Mouse (Mus musculus) testis, adult 2 months (tissue): ENCODE data around the gene Gabpb2. TPM values are rescaled to one million over a fixed set of nuclear protein-coding genes. Genes with fewer than 3 reads are reported as not detected.

Experiments
- H3K27ac ChIP-seq: fragments of 200-500 bp; 2 replicates; pipeline ENCODE4 v1.5.1; 2012; ENCODE audit warnings: low read depth, low read length; ENCODE audit not compliant: control insufficient read depth, insufficient read depth
- H3K27me3 ChIP-seq: fragments of 200-500 bp; 2 replicates; pipeline ENCODE4 v1.6.1; 2012; ENCODE audit warnings: mild to moderate bottlenecking, low read length, moderate library complexity; ENCODE audit not compliant: control insufficient read depth, insufficient read depth
- H3K36me3 ChIP-seq: fragments of 200-500 bp; 2 replicates; pipeline ENCODE4 v1.6.1; 2012; ENCODE audit warnings: mild to moderate bottlenecking, low read length; ENCODE audit not compliant: control insufficient read depth, insufficient read depth
- H3K4me1 ChIP-seq: fragments of 200-500 bp; 2 replicates; pipeline ENCODE4 v1.6.1; 2012; ENCODE audit warnings: low read length; ENCODE audit not compliant: control insufficient read depth, insufficient read depth
- H3K4me3 ChIP-seq: fragments of 200-500 bp; 2 replicates; pipeline ENCODE4 v1.5.1; 2012; ENCODE audit warnings: low read depth, mild to moderate bottlenecking, low read length, moderate library complexity, mixed read lengths; ENCODE audit not compliant: control insufficient read depth
- CTCF ChIP-seq: fragments of 200-500 bp; IDR thresholded peaks from 2 replicates; pipeline ENCODE4 v1.5.1; 2012; ENCODE audit warnings: low read depth, mild to moderate bottlenecking, inconsistent platforms, low read length, moderate library complexity; ENCODE audit not compliant: control insufficient read depth, insufficient read depth, insufficient replicate concordance
- POLR2A ChIP-seq: fragments of 200-500 bp; IDR thresholded peaks from 2 replicates; pipeline ENCODE4 v1.6.1; 2012; ENCODE audit warnings: low read depth, mild to moderate bottlenecking, inconsistent platforms, low read length, moderate library complexity; ENCODE audit not compliant: control insufficient read depth
- polyA plus RNA-seq: library from polyadenylated mRNA; depleted of rRNA; stranded (reverse); fragments of >200 nt; gene quantifications from 2 replicates; pipeline ENCODE4 v1.2.3, GENCODE M21; 2012

The Gabpb2 gene
- polyA plus RNA-seq, 1 experiment = 5.6 TPM

DNA sequence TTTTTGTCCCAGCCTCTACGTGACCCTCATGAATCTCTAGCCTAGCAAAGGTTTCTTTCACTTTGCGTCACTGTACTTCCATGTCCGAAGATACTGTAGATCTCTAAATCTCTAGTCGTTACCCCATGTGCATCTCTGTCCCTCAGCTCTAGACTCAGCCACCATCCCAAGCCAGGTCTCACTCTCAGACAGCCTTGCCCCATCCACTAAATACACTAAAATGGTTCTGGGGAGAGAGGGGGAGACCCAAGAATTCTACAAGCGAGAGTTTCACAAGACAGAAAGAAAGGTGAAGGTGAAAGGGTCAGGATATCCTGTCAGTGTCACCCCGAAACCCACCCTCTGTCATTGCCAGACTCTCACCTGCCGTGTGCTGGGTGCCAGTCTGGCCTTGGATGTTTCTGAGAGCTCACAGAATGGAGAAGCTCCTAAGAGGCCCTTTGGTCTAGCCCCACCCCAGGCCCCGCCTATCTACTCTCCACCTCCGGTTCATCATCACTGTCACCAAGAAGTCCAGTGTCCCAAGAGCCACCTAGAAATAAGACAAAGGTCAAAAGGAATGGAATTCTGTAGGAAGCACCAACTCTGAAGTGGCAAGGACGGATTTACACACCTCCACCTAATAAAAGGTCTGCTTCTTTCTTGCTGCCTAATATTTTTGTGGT, 75.6 kb downstream of the Gabpb2 start, which contains the start of gene Tnfaip8l2:
Gene Tnfaip8l2, minus strand, starts transcription at position 409 of the 665 bp plus-strand sequence.
- Histone ChIP-seq H3K27ac (no peak within 1 kb of the TSS), H3K36me3 (no peaks in the 10 kb centered on the region; the same call in 1 of the 2 replicates), H3K4me3 (no peak within 1 kb of the TSS), H3K4me1 (peaks cover 11% of the 10 kb centered on the region), H3K27me3 (no peaks in the 10 kb centered on the region)
- TF ChIP-seq CTCF (no peak), POLR2A (no peak)

DNA sequence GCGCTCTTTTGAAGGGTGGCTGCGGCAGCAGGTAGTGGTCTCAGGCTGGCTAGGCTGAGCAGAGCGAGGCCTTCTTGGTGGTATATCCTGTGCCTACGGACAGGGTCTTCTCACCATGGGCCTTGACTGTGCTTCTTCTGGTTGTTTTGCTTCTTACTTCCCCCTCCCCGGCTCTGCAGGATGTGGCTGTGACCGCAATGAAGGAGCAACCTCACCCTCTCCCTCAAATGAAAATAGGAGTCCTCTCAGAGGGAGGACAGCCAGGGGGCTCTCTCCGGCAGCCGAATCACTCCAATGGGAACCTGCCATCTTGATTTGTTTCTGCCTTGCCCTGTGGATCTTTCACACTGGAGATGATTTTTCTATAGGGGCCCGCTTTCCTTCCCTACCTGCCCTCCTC, 76.2 kb downstream of the Gabpb2 start:
- Histone ChIP-seq H3K4me3 (no peak overlapping the region), H3K27ac (no peak overlapping the region), H3K27me3 (no peaks in the 10 kb centered on the region), H3K4me1 (peaks cover 11% of the 10 kb centered on the region), H3K36me3 (no peaks in the 10 kb centered on the region; the same call in 1 of the 2 replicates)
- TF ChIP-seq CTCF (no peak), POLR2A (no peak)

DNA sequence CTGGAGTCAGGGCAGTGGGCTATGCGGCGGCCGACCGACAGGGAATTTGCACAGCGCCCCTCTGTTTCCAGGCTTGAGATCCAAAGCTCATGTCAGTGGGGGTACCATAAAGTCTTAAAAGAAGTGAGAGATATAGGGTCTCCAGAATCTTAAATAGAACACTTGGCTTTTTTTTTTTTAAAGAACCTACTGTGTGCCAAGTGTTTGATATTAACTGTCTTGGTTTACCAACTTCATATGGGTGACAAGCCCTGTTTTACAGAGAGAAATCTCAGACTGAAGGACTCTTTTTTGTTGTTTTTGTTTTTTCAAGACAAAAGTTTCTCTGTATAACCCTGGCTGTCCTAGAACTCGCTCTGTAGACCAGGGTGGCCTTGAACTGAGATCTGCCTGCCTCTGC, 76.9 kb downstream of the Gabpb2 start:
- H3K4me1 ChIP-seq = peaks cover 11% of the 10 kb centered on the region
- no peak for TF ChIP-seq POLR2A
- no peak for TF ChIP-seq CTCF
- H3K27me3 ChIP-seq = no peaks in the 10 kb centered on the region
- no peaks in the 10 kb centered on the region; the same call in 1 of the 2 replicates for H3K36me3 ChIP-seq
- H3K4me3 ChIP-seq = peak overlapping the region; percentile 32; the same call in 1 of the 2 replicates
- no peak overlapping the region for H3K27ac ChIP-seq

DNA sequence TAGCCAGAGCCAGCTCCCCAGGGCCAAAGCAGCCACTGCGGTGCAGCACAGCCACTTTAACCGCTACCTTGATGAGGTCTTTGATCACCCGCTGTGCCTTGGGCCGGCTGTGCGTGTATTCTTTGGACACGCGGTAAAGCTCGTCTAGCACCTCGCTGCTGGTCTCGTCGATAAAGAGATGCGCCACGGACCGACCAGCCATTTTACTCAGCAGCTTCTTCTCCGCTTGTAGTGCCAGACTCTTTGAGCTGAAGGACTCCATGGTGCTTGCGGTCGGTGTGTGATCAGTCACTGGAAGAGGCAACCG, 77.5 kb downstream of the Gabpb2 start:
- peak overlapping the region; percentile 32 for H3K4me3 ChIP-seq
- H3K27me3 ChIP-seq = no peaks in the 10 kb centered on the region
- TF ChIP-seq CTCF = no peak
- no peak overlapping the region for H3K27ac ChIP-seq
- H3K4me1 ChIP-seq = peaks cover 11% of the 10 kb centered on the region
- H3K36me3 ChIP-seq = no peaks in the 10 kb centered on the region; the same call in 1 of the 2 replicates

DNA sequence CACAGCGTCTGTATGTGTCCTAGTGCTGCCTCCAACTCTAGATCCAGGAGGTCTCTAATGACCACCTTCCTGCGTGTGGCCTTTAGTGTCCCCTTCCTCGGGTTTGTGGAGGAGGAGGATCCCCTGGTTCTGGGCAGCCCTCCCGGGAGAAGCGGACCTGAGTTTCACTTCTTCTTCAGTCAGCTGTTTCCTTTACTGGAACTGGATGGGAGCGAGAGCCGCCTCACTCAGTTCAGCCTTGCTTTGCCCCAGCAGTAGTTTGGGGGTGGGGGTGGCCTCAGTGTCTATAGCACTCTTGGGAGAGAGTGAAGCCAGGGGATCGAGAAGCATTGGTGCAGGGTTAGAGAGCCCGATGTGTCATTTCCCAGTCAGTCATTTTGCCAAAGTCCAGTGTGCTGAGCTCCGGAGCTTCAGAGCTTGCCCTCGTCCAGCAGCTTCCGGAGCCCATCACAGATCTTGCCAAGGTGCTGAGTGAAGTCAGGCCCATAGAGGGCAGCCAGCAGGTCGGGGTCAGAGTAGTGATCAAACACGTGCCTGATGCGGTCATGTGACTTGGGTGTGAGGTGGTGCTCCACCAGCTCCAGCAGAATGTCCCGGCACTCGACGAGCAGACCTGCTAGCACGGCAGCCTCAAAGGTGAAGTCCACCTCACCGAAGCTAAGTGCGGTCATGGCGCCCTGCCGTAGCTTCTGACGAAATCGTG, 78.0 kb downstream of the Gabpb2 start:
- Histone ChIP-seq H3K27me3 (no peaks in the 10 kb centered on the region), H3K36me3 (no peaks in the 10 kb centered on the region; the same call in 1 of the 2 replicates), H3K4me1 (peaks cover 13% of the 10 kb centered on the region), H3K27ac (0 out of 2 replicates have a peak overlapping the region, but pooled peaks have one; percentile 28), H3K4me3 (peak overlapping the region; percentile 32)
- TF ChIP-seq POLR2A (no peak), CTCF (no peak)

DNA sequence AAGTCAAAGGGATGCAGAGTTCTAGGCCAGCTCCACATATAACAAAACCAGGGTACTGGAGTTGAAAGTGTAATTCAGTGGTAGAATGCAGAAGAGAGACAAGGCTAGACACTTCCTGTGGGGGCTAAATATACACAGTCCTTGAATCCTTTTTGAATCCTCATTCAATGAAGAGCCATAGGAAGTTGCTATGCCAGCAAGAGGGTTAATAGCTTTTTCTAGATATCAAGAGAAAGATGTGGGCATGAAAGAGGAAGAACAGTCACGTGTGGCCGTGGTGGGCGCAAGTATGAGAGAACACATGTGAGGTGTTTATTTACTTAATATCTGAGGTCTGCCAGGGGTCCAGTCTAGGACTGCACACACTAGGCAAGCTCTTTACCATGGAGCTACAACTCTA, 81.4 kb downstream of the Gabpb2 start:
- H3K27ac ChIP-seq = no peak overlapping the region
- no peaks in the 10 kb centered on the region; the same call in 1 of the 2 replicates for H3K36me3 ChIP-seq
- TF ChIP-seq POLR2A (no peak), CTCF (no peak)
- H3K27me3 ChIP-seq = no peaks in the 10 kb centered on the region
- peaks cover 20% of the 10 kb centered on the region for H3K4me1 ChIP-seq
- H3K4me3 ChIP-seq = no peak overlapping the region

DNA sequence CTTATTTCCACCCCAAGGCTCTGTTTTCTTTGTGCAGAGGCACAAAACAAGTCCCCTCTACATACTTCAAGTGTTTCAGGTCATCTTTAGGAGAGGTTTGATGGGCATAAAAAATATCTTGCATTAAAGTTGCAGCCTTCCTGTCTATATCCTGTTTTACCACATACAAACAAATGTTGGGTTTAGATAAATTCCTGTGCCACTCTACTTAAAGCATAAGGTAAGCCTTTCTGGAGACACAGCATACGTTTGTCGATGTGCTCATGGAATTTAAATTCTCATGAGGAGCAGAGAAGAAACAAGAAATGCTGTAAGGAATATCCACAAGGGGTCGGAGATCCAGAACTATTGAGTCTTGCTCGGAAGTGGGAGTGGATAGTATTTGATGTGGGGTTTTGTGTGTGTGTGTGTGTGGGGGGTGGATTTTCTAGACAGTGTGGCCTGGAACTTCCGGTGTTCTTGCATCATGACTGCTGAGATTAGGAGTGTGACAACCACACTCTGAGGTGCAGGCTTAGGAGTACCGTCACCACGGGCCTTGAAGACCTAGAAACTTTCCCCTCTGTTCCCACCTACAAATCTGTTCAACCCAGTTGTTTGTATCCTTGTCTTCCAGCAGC, 82.2 kb downstream of the Gabpb2 start:
- peak overlapping the region; percentile 63; the same call in 1 of the 2 replicates for H3K27ac ChIP-seq
- TF ChIP-seq POLR2A (no peak), CTCF (no peak)

More for the DNA sequence above, 82.2 kb downstream of the Gabpb2 start:
- no peak overlapping the region for H3K4me3 ChIP-seq
- peaks cover 20% of the 10 kb centered on the region for H3K4me1 ChIP-seq
- no peaks in the 10 kb centered on the region; the same call in 1 of the 2 replicates for H3K36me3 ChIP-seq
- no peaks in the 10 kb centered on the region for H3K27me3 ChIP-seq
